Mouse (Mus musculus) ES-Bruce4 (cell line): ENCODE measurements around the gene Btbd18. TPM values are rescaled to one million over a fixed set of nuclear protein-coding genes. Genes with fewer than 3 reads are reported as not detected.

Experiments used
- H3K27ac ChIP-seq: 2 replicates; pipeline ENCODE4 v1.5.1; 2012; ENCODE audit warnings: low read length, inconsistent platforms; ENCODE audit not compliant: insufficient read depth
- H3K27me3 ChIP-seq: 2 replicates; pipeline ENCODE4 v1.6.1; 2012; ENCODE audit warnings: mild to moderate bottlenecking, low read length, inconsistent platforms; ENCODE audit not compliant: control insufficient read depth, poor library complexity, insufficient read depth, severe bottlenecking
- H3K36me3 ChIP-seq: 2 replicates; pipeline ENCODE4 v1.6.1; 2012; ENCODE audit warnings: inconsistent platforms, mild to moderate bottlenecking, low read length, moderate library complexity; ENCODE audit not compliant: control insufficient read depth, poor library complexity, insufficient read depth, severe bottlenecking
- H3K4me1 ChIP-seq: one replicate; pipeline ENCODE4 v1.8.1; 2011; ENCODE audit warnings: low read length; ENCODE audit not compliant: control insufficient read depth, insufficient read depth
- H3K4me3 ChIP-seq: 2 replicates; pipeline ENCODE4 v1.5.1; 2011; ENCODE audit warnings: low read depth, mild to moderate bottlenecking, low read length
- H3K9ac ChIP-seq: 2 replicates; pipeline ENCODE4 v1.6.1; 2012; ENCODE audit warnings: low read depth, mild to moderate bottlenecking, inconsistent platforms; ENCODE audit not compliant: poor library complexity, severe bottlenecking
- H3K9me3 ChIP-seq: replicated peaks from 2 replicates; pipeline ENCODE4 v1.6.1; 2012; ENCODE audit warnings: mild to moderate bottlenecking, low read length, inconsistent platforms; ENCODE audit not compliant: control insufficient read depth, poor library complexity, insufficient read depth, severe bottlenecking
- CTCF ChIP-seq: IDR thresholded peaks from one replicate; pipeline ENCODE4 v1.8.1; 2011; ENCODE audit warnings: low read depth, low read length
- EP300 ChIP-seq: IDR thresholded peaks from 2 replicates; pipeline ENCODE4 v1.6.1; 2011; ENCODE audit warnings: low read depth, low read length; ENCODE audit not compliant: insufficient read depth
- POLR2A ChIP-seq: IDR thresholded peaks from one replicate; pipeline ENCODE4 v1.8.1; 2011; ENCODE audit warnings: low read length; ENCODE audit not compliant: insufficient read depth
- polyA plus RNA-seq: library from polyadenylated mRNA; stranded (reverse); fragments of >200 nt; gene quantifications from 2 replicates; pipeline ENCODE4 v1.2.4, GENCODE M21; 2011; ENCODE audit warnings: low read depth; ENCODE audit not compliant: missing spikeins, insufficient read depth, insufficient read length

Btbd18 gene
- polyA plus RNA-seq, 1 experiment, result 2.2 TPM

- Histone ChIP-seq H3K27ac (peak within 1 kb of the TSS; percentile 69), H3K4me3 (peak within 1 kb of the TSS; percentile 96), H3K27me3 (no peaks in the 10 kb centered on the region), H3K4me1 (no peaks in the 10 kb centered on the region), H3K36me3 (peaks cover 12% of the 10 kb centered on the region), H3K9me3 (no peaks in the 10 kb centered on the region), H3K9ac (peak within 1 kb of the TSS; percentile 98)
- TF ChIP-seq POLR2A (peak; percentile 58), EP300 (no peak), CTCF (no peak)
Measured at GRCm38 (mm10) chr2:84714811-84715561, 56.1 kb downstream of the Btbd18 start, which contains the start of gene Zdhhc5. Zdhhc5 (minus strand) TSS chr2:84715180.

DNA sequence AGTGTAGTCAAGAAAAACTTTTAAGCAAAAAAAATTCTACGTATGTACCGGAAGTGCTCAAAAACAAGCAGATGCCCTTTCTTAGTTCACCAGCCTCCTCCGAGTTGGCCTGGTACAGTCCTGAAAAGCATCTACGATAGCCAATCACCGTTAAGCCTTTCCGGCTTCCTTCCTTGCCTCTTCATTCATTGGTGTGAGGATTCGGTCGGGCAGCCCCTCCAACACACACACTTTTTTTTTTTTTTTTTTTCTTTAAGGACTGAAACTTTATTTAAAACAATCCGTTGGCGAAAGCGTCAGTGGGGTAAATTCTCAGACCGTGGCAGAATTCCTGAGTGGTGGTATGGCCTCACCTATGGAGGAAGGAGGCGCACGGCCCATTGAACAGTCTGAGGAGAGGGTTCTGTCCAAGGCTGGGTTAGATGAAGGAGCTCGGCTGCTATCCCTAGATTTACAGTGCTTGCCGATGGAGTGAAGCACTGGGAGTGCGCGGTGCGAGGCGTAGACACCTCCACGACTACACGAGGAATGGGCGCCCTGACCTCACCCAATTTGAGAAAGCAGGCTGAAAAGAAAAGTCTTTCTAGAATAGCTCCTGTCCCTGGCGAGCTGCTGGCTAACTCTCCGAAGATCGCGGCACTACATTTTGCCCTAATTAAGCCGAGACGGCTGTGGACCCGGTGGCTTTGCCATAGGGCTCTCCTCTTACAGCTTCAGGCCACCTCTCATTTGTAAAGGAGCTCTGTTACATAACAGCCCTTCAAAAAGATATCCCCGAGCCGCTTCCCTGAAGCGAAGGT is 56.9 kb downstream of the Btbd18 start:
- TF ChIP-seq EP300, result no peak
- Histone ChIP-seq H3K9me3 (no peaks in the 10 kb centered on the region), H3K27me3 (no peaks in the 10 kb centered on the region), H3K36me3 (peaks cover 5% of the 10 kb centered on the region; the same call in 1 of the 2 replicates), H3K4me1 (no peaks in the 10 kb centered on the region), H3K4me3 (peak overlapping the region; percentile 89), H3K9ac (peak overlapping the region; percentile 62), H3K27ac (peak overlapping the region; percentile 63)

- Histone ChIP-seq H3K4me1 (no peaks in the 10 kb centered on the region), H3K27me3 (no peaks in the 10 kb centered on the region), H3K9ac (peak overlapping the region; percentile 62), H3K36me3 (no peaks in the 10 kb centered on the region), H3K4me3 (peak overlapping the region; percentile 32), H3K9me3 (no peaks in the 10 kb centered on the region), H3K27ac (peak overlapping the region; percentile 63; the same call in 1 of the 2 replicates)
- TF ChIP-seq POLR2A, result no peak
Measured at GRCm38 (mm10) chr2:84716423-84717355, 57.8 kb downstream of the Btbd18 start.

GRCm38 (mm10) chr2:84717357-84717756 is 58.5 kb downstream of the Btbd18 start:
- H3K4me3 ChIP-seq, result no peak overlapping the region
- 0 out of 2 replicates have a peak overlapping the region, but pooled peaks have one; percentile 62 for H3K9ac ChIP-seq
- H3K4me1 ChIP-seq, result no peaks in the 10 kb centered on the region
- no peaks in the 10 kb centered on the region for H3K9me3 ChIP-seq
- no peaks in the 10 kb centered on the region for H3K27me3 ChIP-seq
- H3K27ac ChIP-seq, result no peak overlapping the region
- TF ChIP-seq CTCF (no peak), POLR2A (no peak), EP300 (no peak)
- H3K36me3 ChIP-seq, result peaks cover 4% of the 10 kb centered on the region; the same call in 1 of the 2 replicates

Other genes with a start within 250 kb of the Btbd18 start
- 0.59 and 1.5 TPM in 2 replicates for gene Calcrl, start 233.7 kb upstream of the Btbd18 start, polyA plus RNA-seq
- gene Tfpi, start 182.3 kb upstream of the Btbd18 start, polyA plus RNA-seq, result 83.3 and 88.5 TPM in 2 replicates
- gene Ctnnd1, start 8.3 kb upstream of the Btbd18 start, polyA plus RNA-seq, result 239 and 247 TPM in 2 replicates
- gene Selenoh, start 11.7 kb downstream of the Btbd18 start, polyA plus RNA-seq, result 194 and 215 TPM in 2 replicates
- not detected in 2 replicates for gene Gm28635, start 19.0 kb downstream of the Btbd18 start, polyA plus RNA-seq
- gene Med19, start 19.3 kb downstream of the Btbd18 start, polyA plus RNA-seq, result 66.1 and 66.6 TPM in 2 replicates
- gene Tmx2, start 20.1 kb downstream of the Btbd18 start, polyA plus RNA-seq, result 63.5 and 69.6 TPM in 2 replicates
- 39.6 and 42.4 TPM in 2 replicates for gene Zdhhc5, start 56.1 kb downstream of the Btbd18 start, polyA plus RNA-seq
- gene Clp1, start 68.3 kb downstream of the Btbd18 start, polyA plus RNA-seq, result 32.9 and 34.9 TPM in 2 replicates
- gene Ypel4, start 75.0 kb downstream of the Btbd18 start, polyA plus RNA-seq, result 0.56 and 0.73 TPM in 2 replicates
- 9.9 and 10.3 TPM in 2 replicates for gene Gm19426, start 84.6 kb downstream of the Btbd18 start, polyA plus RNA-seq
- 17.2 and 19.2 TPM in 2 replicates for gene Serping1, start 116.4 kb downstream of the Btbd18 start, polyA plus RNA-seq
- 12.6 and 14.3 TPM in 2 replicates for gene Ube2l6, start 139.7 kb downstream of the Btbd18 start, polyA plus RNA-seq
- 2.6 and 2.8 TPM in 2 replicates for gene Smtnl1, start 163.6 kb downstream of the Btbd18 start, polyA plus RNA-seq
- gene Timm10, start 167.9 kb downstream of the Btbd18 start, polyA plus RNA-seq, result 40.8 and 47.3 TPM in 2 replicates
- gene Slc43a1, start 179.8 kb downstream of the Btbd18 start, polyA plus RNA-seq, result 11.5 and 12.3 TPM in 2 replicates
- not detected in 2 replicates for gene Rtn4rl2, start 227.6 kb downstream of the Btbd18 start, polyA plus RNA-seq